Mouse (Mus musculus) megakaryocyte-erythroid progenitor cell, adult 5-6 weeks (primary cell): Measurements from ENCODE around the gene Snx29. TPM values are rescaled to one million over a fixed set of nuclear protein-coding genes. Genes with fewer than 3 reads are reported as not detected.
A peak's percentile ranks its signal among the peaks of the same experiment; 100 is the strongest.

ENCODE experiments used
- ATAC-seq: replicated peaks from 2 replicates; pipeline ENCODE4 v1.8.0; 2016; ENCODE audit warnings: mild to moderate bottlenecking, inconsistent platforms; ENCODE audit not compliant: severe bottlenecking, poor library complexity, low FRiP score, low TSS enrichment
- total RNA-seq, 2 experiments: library from RNA; stranded (forward) in 1 of 2; stranded (reverse) in 1 of 2; fragments of 200-1000, 215-1000 nt in 1 of 2; fragments of >200 nt in 1 of 2; fragmentation: Nextera tagmentation in 1 of 2; gene quantifications; 2 replicates each; pipeline ENCODE4 v1.2.3; 2014 to 2017

The Snx29 gene
- total RNA-seq, 2 experiments from 2014 or later, result 6.1 to 9.3 TPM

GRCm38 (mm10) chr16:11644399-11644798 is 321.7 kb downstream of the Snx29 start:
- no peak for ATAC-seq

- no peak for ATAC-seq
Measured at GRCm38 (mm10) chr16:11645668-11646067, 323.0 kb downstream of the Snx29 start.

DNA sequence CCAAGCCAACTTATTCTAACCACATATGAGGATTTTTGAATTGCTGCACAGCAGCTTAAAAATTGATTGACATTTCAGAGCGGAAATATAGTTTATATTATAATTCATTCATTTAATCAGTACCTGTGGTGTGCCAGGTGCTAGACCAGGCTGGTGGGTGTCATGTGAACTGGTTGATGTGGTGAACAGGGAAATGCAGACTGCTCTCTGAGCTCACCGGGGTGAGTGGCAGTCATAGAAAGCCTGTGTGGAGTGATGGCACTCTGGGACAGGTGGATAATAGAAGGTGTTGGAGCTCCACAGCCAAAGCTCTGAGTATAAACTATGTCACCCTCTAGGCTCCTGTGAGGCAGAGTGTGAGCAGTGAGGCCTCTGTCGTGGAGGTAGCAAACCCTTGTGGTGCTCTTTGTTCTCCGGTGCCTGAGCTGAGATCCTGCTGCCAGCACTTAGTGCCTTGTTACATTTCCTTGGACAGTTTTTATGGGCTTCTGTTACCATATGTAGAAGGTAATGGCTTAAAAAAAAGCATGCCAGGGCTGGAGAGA is 324.1 kb downstream of the Snx29 start:
- no peak for ATAC-seq

GRCm38 (mm10) chr16:11648169-11648688 is 325.5 kb downstream of the Snx29 start:
- no peak for ATAC-seq

GRCm38 (mm10) chr16:11652686-11653366 is 330.1 kb downstream of the Snx29 start:
- no peak for ATAC-seq

DNA sequence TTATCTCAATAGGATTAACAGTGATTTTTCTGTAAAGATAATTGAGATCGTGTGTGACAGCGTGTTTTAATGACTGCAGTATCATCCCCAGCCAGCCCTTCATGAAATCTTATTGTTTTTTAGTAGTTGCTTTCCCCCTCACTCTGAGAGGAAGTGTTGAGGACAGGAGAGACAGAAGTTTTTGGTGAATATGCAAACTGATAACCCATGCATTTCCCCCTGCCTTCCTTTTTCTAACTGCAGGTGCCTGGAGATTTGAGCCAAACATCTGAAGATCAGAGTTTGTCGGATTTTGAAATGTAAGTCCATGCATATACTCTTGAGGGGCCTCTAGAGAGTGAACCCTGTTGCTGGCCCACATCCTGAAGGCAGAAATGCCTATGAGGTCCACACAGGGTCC is 333.2 kb downstream of the Snx29 start:
- ATAC-seq, result no peak

DNA sequence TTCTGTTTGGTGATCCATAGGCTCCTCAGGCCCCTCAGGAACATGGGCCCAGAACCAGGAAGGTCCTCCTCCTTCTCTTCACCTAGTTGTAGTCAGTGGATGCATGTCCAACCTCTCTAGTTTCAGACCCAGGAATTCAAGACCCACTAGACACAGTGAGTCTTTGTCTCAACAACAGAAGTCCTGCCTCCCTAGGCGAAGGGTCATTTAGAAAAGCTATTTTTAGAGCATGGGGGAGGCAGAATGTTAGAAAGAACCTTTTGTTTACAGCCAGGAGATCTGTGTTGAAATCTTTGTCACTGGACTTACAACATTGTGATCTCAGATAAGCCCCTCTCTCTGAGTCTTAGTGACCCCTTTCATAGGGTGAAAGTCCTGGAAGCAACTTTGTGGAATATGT is 334.4 kb downstream of the Snx29 start:
- no peak for ATAC-seq

DNA sequence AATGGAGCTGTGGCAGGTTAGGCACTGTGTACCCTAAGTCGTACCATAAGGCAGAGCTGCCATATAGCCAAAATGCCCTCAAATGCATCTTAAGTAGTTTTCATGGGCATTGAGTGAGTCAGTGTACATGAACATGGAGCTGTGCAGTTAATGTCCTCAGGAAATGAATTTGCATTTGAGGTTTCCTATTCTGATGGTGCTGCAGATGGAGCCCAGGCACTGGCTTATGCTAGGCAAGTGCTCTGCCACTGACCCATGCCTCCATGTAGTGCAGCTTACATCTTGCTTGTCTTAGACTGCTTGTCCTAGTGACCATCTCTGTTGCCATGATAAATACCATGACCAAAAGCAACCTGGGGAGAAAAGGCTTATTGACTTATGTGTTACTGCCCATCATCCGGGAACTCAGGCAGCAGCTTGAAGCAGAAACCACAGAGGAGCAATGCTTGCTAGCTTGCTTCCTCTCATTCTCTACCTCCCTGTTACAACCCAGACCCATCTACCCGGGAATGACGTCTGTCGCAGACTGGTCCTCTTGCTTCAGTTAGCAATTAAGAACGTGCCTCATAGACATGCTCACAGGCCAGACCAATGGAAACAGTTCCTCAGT is 336.5 kb downstream of the Snx29 start:
- ATAC-seq, result no peak

DNA sequence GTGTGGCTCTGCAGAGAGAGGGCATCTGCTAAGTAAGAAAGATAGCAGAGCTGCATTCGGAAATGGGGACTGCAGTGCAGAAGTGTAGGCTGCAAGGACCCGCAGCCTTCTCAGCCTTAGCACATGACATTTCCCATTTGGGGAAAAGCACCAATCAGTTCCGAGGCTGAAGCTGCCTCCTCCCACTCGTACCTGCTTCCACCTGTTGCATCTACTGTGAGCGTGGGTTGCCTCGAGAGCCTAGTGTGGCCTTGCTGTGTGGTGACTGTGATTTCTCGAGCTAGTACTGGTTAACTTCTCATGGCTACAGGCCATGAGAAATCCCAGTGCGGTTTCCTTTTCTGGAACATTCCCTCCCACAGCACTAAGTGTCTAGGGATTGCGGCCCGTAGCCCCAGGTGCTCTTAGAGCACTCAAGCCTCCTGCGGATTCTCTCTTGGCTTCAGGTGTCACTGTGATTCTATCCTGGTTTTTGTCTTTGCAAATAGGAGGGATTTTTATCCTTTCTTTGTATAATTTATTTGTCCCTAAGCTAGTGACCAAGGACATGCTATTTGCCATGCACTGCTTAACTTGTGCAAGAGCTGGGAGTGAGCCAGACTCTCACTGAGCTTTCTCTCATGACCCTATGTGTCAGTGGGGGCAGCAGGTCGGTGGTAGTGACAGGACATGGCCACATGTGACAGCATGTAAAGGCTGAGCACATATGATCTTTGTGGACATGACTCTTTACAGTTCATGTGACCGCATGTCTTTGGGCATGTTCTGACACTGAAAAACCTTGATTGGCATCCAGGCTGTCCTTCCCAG is 342.4 kb downstream of the Snx29 start:
- ATAC-seq, result no peak

GRCm38 (mm10) chr16:11665869-11666268 is 343.2 kb downstream of the Snx29 start:
- ATAC-seq, result no peak

- ATAC-seq, result no peak
Measured at GRCm38 (mm10) chr16:11668375-11668774, 345.7 kb downstream of the Snx29 start.

DNA sequence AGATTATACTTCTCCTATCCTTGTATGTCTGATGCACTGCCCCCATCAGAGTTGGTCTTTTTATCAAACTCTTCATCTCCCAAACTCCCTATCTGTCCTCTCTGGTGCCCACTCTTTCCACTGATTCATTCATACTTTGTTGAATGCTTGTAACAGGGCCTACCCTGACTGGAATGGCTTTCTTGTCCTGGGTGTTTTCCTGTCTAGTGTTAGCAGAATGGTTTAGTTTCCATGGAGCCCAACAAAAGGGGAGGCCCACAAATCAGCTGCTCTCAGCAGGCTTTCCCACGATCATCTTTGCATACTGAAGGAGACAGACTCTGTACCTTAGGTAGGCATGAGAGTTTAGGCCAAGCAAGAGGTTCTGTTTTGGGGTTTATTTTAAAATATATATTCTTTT is 346.2 kb downstream of the Snx29 start:
- no peak for ATAC-seq

GRCm38 (mm10) chr16:11670251-11670970 is 347.7 kb downstream of the Snx29 start:
- no peak for ATAC-seq

DNA sequence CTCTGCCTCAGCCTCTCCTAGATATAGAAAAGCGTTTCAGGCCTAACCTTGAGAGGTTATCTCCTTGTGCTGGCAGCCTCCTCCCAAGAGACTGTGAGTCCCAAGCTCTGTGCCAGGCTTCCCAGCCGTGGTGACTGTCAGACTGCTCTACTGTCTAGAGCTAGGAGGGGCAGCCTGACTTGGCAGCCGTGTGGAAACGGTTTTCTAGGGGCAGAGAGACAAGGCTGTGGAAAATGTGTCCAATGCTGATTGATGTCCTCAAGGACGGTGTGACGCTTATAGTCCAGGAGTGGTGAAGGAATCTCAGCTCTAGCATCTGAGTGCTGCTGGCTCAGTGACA is 348.2 kb downstream of the Snx29 start:
- peak; percentile 43 for ATAC-seq

GRCm38 (mm10) chr16:11676006-11676405 is 353.3 kb downstream of the Snx29 start:
- ATAC-seq, result no peak

GRCm38 (mm10) chr16:11685264-11685663 is 362.6 kb downstream of the Snx29 start:
- ATAC-seq, result peak; percentile 66

GRCm38 (mm10) chr16:11685735-11686340 is 363.1 kb downstream of the Snx29 start:
- ATAC-seq, result peak; percentile 76

DNA sequence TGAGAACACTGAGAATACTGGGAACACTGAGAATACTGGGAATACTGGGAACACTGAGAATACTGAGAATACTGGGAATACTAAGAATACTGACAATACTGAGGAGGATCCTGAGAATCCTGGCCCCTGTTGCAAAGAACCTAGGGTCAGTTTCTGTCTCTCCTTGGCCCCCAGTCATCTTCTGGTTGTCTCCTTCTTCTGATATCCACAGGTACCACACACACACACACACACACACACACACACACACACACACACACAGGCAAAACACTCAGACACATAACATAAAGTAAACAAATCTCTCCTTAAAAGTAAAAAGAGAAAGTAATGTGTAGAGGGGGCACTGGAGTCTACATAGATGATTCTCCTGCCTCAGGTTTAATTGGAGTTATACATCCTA is 365.1 kb downstream of the Snx29 start:
- ATAC-seq, result no peak
